Comparison of ENCODE assay signal across 21 mouse cellular contexts in genomic region chr1:69364069-69364468, GRCm38 (mm10).
A peak's percentile ranks its signal among the peaks of the same experiment; 100 is the strongest.
DNase-seq lines count a peak whose midpoint lies in the region; ATAC-seq and TF ChIP-seq lines count a peak whose summit lies in the region.
"Had no signal": no experiment of that assay in that cellular context is flagged by ENCODE, and none has a peak within 500 bp of the region (broad histone marks: within the 10 kb centered on the region; RNA-seq: fewer than 3 reads in every experiment).

No protein-coding gene starts in this region.

- H3K4me3 ChIP-seq in MEL (ENCODE audit: control insufficient read depth in 1 of 2, insufficient read depth in 1 of 2, low read depth in 2 of 2, low read length in 2 of 2) = no peak overlapping the region
- H3K4me3 ChIP-seq in forebrain, embryonic 15.5 days = no peak overlapping the region
- H3K4me3 ChIP-seq: embryonic facial prominence, embryonic 10.5 days; embryonic facial prominence, embryonic 12.5 days; forebrain, embryonic 13.5 days had no signal

- H3K36me3 ChIP-seq in MEL (ENCODE audit: control insufficient read depth in 1 of 2, insufficient read depth in 2 of 2, low read length in 2 of 2) = no peaks in the 10 kb centered on the region
- no peaks in the 10 kb centered on the region for H3K36me3 ChIP-seq in forebrain, embryonic 15.5 days
- H3K36me3 ChIP-seq: embryonic facial prominence, embryonic 10.5 days; embryonic facial prominence, embryonic 12.5 days; G1E had no signal

- DNase-seq in MEL (ENCODE audit: low read depth, low spot score) = peak; percentile 14
- no peak for DNase-seq in right cerebral cortex, adult 2 months (ENCODE audit: low spot score in 2 of 2)
- DNase-seq in spleen, postnatal 10 days (ENCODE audit: low spot score in 2 of 2) = no peak
- DNase-seq: adrenal gland, adult 2 months; adrenal gland, postnatal 10 days; adrenal gland, postnatal 25 days; B cell, adult 2 months; cerebellum, adult 11-12 months; cerebellum, adult 2 months; cerebellum, adult 9-11 months; cerebellum, postnatal 14 days; cerebellum, postnatal 36 days had no signal

- H3K79me2 ChIP-seq in MEL (ENCODE audit: control insufficient read depth, insufficient read depth, low read length, poor library complexity) = no peaks in the 10 kb centered on the region

- H3K27me3 ChIP-seq in MEL (ENCODE audit: control insufficient read depth in 1 of 2, insufficient read depth in 2 of 2, low read length in 2 of 2) = no peaks in the 10 kb centered on the region
- H3K27me3 ChIP-seq in forebrain, embryonic 15.5 days = no peaks in the 10 kb centered on the region
- H3K27me3 ChIP-seq: CH12.LX; embryonic facial prominence, embryonic 12.5 days; forebrain, embryonic 13.5 days had no signal

- no peak overlapping the region for H3K9ac ChIP-seq in MEL (ENCODE audit: control insufficient read depth, low read depth, low read length, poor library complexity, severe bottlenecking)
- no peak overlapping the region for H3K9ac ChIP-seq in forebrain, embryonic 15.5 days (replicated peaks)
- H3K9ac ChIP-seq: embryonic facial prominence, embryonic 12.5 days; forebrain, embryonic 13.5 days had no signal

- no peak for TF ChIP-seq RAD21 in MEL (IDR thresholded peaks at IDR 0.05; ENCODE audit: low read depth, low read length)

- no peak for TF ChIP-seq POLR2A in MEL (IDR thresholded peaks at IDR 0.05; ENCODE audit: control insufficient read depth in 1 of 2, insufficient read depth in 1 of 2, low read depth in 1 of 2, low read length in 2 of 2, poor library complexity in 1 of 2)

- no peak for TF ChIP-seq CTCF in MEL (IDR thresholded peaks at IDR 0.05 in 2 of 3, conservative IDR thresholded peaks at IDR 0.05 in 1 of 3; ENCODE audit: control insufficient read depth in 1 of 3, insufficient read depth in 1 of 3, low read depth in 2 of 3, low read length in 3 of 3, poor library complexity in 1 of 3, severe bottlenecking in 1 of 3)

- no peak for TF ChIP-seq EP300 in MEL (IDR thresholded peaks at IDR 0.05; ENCODE audit: low read depth in 1 of 2, low read length in 2 of 2)

- H3K4me2 ChIP-seq in forebrain, embryonic 15.5 days (replicated peaks) = no peak overlapping the region
- H3K4me2 ChIP-seq: embryonic facial prominence, embryonic 12.5 days; forebrain, embryonic 13.5 days had no signal

- H3K4me1 ChIP-seq in MEL (ENCODE audit: control insufficient read depth in 1 of 2, insufficient read depth in 2 of 2, low read length in 2 of 2) = no peaks in the 10 kb centered on the region
- H3K4me1 ChIP-seq in forebrain, embryonic 15.5 days = no peaks in the 10 kb centered on the region
- H3K4me1 ChIP-seq: embryonic facial prominence, embryonic 10.5 days; embryonic facial prominence, embryonic 12.5 days; forebrain, embryonic 13.5 days had no signal

- no peaks in the 10 kb centered on the region for H3K9me3 ChIP-seq in MEL (replicated peaks; ENCODE audit: insufficient read depth, low read length)
- H3K9me3 ChIP-seq in forebrain, embryonic 15.5 days = no peaks in the 10 kb centered on the region
- H3K9me3 ChIP-seq: embryonic facial prominence, embryonic 10.5 days; embryonic facial prominence, embryonic 12.5 days; forebrain, embryonic 13.5 days; G1E had no signal

- no peak overlapping the region for H3K27ac ChIP-seq in MEL (ENCODE audit: control insufficient read depth, low read depth, low read length)
- no peak overlapping the region for H3K27ac ChIP-seq in forebrain, embryonic 15.5 days (replicated peaks)
- H3K27ac ChIP-seq: embryonic facial prominence, embryonic 10.5 days; embryonic facial prominence, embryonic 12.5 days; forebrain, embryonic 13.5 days had no signal

- peak; percentile 68 for ATAC-seq in granulocyte monocyte progenitor cell, adult 5-6 weeks (replicated peaks; ENCODE audit: poor library complexity, severe bottlenecking)
- ATAC-seq in forebrain, embryonic 15.5 days (replicated peaks) = no peak
- ATAC-seq: CD4-positive, CD25-positive, alpha-beta regulatory T cell, adult 4 months; forebrain, embryonic 13.5 days; forebrain, embryonic 16.5 days had no signal

TF ChIP-seq in MEL, 35 proteins besides CTCF, POLR2A, EP300 and RAD21:
- no peak for TF ChIP-seq RCOR1 (IDR thresholded peaks at IDR 0.05; ENCODE audit: low read depth, low read length)
- TF ChIP-seq POLR2AphosphoS2 (IDR thresholded peaks at IDR 0.05; ENCODE audit: low read length) = no peak
- TF ChIP-seq MAFK (IDR thresholded peaks at IDR 0.05; ENCODE audit: borderline replicate concordance, low read depth, low read length) = no peak
- no peak for TF ChIP-seq ZNF384 (IDR thresholded peaks at IDR 0.05; ENCODE audit: low read depth, low read length)
- TF ChIP-seq KAT2A (conservative IDR thresholded peaks at IDR 0.05; ENCODE audit: low read depth, low read length) = no peak
- TF ChIP-seq MAZ (IDR thresholded peaks at IDR 0.05; ENCODE audit: low read depth, low read length) = no peak
- no peak for TF ChIP-seq TCF12 (IDR thresholded peaks at IDR 0.05; ENCODE audit: low read depth, low read length)
- no peak for TF ChIP-seq MYC (IDR thresholded peaks at IDR 0.05; ENCODE audit: low read depth, low read length)
- no peak for TF ChIP-seq TBP (IDR thresholded peaks at IDR 0.05; ENCODE audit: low read depth, low read length)
- TF ChIP-seq TAL1 (IDR thresholded peaks at IDR 0.05; ENCODE audit: low read length) = no peak
- TF ChIP-seq E2F4 (IDR thresholded peaks at IDR 0.05; ENCODE audit: borderline replicate concordance, low read depth, low read length) = no peak
- TF ChIP-seq ZKSCAN1 (IDR thresholded peaks at IDR 0.05; ENCODE audit: low read depth, low read length) = no peak
- no peak for TF ChIP-seq ETS1 (IDR thresholded peaks at IDR 0.05; ENCODE audit: low read depth, low read length)
